Mouse (Mus musculus) stomach, postnatal 0 days (tissue): ENCODE data around the gene Nr4a1. TPM values are rescaled to one million over a fixed set of nuclear protein-coding genes. Genes with fewer than 3 reads are reported as not detected.

Source experiments
- ATAC-seq: fragments of 200-750 bp; cut with Nextera tagmentation; 2 replicates; pipeline ENCODE4 v1.8.0; 2017; ENCODE audit not compliant: low FRiP score, low TSS enrichment
- DNase-seq: peaks from one replicate; pipeline ENCODE4 v3.0.0-alpha.2; 2016; ENCODE audit warnings: low spot score
- H3K27ac ChIP-seq: fragments of 300-500 bp; sonication (generic); replicated peaks from 2 replicates; pipeline ENCODE4 v1.5.1; 2014; ENCODE audit warnings: mild to moderate bottlenecking, control low read depth
- H3K27me3 ChIP-seq: fragments of 300-500 bp; sonication (generic); 2 replicates; pipeline ENCODE4 v1.6.1; 2014; ENCODE audit warnings: low read length; ENCODE audit not compliant: control insufficient read depth, insufficient read depth
- H3K36me3 ChIP-seq: fragments of 300-500 bp; sonication (generic); 2 replicates; pipeline ENCODE4 v1.6.1; 2014; ENCODE audit warnings: low read length, mixed read lengths; ENCODE audit not compliant: control insufficient read depth, insufficient read depth
- H3K4me1 ChIP-seq: fragments of 300-500 bp; sonication (generic); replicated peaks from 2 replicates; pipeline ENCODE4 v1.6.1; 2014; ENCODE audit warnings: antibody characterized with exemption; ENCODE audit not compliant: control insufficient read depth, insufficient read depth
- H3K4me2 ChIP-seq: fragments of 300-500 bp; sonication (generic); replicated peaks from 2 replicates; pipeline ENCODE4 v1.6.1; 2014; ENCODE audit warnings: low read depth, mild to moderate bottlenecking, control low read depth, moderate library complexity
- H3K4me3 ChIP-seq: fragments of 300-500 bp; sonication (generic); 2 replicates; pipeline ENCODE4 v1.5.1; 2014; ENCODE audit warnings: low read depth, low read length, control low read depth
- H3K9ac ChIP-seq: fragments of 300-500 bp; sonication (generic); 2 replicates; pipeline ENCODE4 v1.6.1; 2014; ENCODE audit warnings: mild to moderate bottlenecking, low read length, control low read depth, mixed read lengths
- H3K9me3 ChIP-seq: fragments of 300-500 bp; sonication (generic); 2 replicates; pipeline ENCODE4 v1.6.1; 2016; ENCODE audit warnings: low read length; ENCODE audit not compliant: control insufficient read depth
- CTCF ChIP-seq: IDR thresholded peaks from 2 replicates; pipeline ENCODE4 v1.5.1; 2016; ENCODE audit warnings: antibody characterized with exemption, low read depth, mild to moderate bottlenecking, moderate library complexity
- EP300 ChIP-seq: optimal IDR thresholded peaks from 2 replicates; pipeline ENCODE3; 2016; ENCODE audit warnings: antibody characterized with exemption
- WGBS: fragments of 180-500 bp; shearing (Covaris S2); extraction: QIAGEN DNeasy Blood & Tissue Kit; methylation state at CpG from one replicate; pipeline ENCODE4 v1.1.7; 2014; 5-methylcytosine and 5-hydroxymethylcytosine counted together
- polyA plus RNA-seq: library from polyadenylated mRNA; unstranded; fragments of >200 nt; fragmentation: Nextera tagmentation; extraction: Ambion mirVana; gene quantifications from 2 replicates; pipeline ENCODE4 v1.2.1, GENCODE M21; 2015

Gene Nr4a1
- polyA plus RNA-seq, 1 experiment from 2014 or later = 9.4 TPM

DNA sequence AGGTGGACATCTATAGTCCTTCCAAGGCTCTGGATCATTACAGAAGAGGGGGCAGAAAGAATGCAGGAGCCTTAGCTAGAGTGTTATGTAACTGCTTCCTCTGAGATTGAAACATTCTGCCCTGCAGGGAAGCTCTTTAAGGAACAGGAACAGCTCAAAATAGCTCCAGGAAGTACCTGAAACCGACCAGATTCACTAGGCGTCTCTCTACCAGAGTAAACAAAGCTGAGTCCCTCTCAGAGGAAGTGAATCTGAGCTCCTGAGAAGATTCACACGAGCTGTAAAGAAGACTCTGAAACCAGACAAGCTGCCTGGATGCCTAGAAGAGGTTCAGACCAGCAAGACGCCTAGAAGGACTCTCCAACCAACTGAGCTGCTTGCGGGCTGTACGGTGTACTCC lies 1.5 kb upstream of the Nr4a1 start:
- TF ChIP-seq CTCF (no peak), EP300 (no peak)
- Histone ChIP-seq H3K9me3 (no peaks in the 10 kb centered on the region), H3K4me1 (no peaks in the 10 kb centered on the region), H3K9ac (no peak overlapping the region), H3K4me3 (no peak overlapping the region), H3K27ac (no peak overlapping the region), H3K36me3 (no peaks in the 10 kb centered on the region), H3K4me2 (no peak overlapping the region), H3K27me3 (no peaks in the 10 kb centered on the region)
- no peak for ATAC-seq
- no peak for DNase-seq
- 77% methylated on average over 6 of the region's 6 CpGs for WGBS

DNA sequence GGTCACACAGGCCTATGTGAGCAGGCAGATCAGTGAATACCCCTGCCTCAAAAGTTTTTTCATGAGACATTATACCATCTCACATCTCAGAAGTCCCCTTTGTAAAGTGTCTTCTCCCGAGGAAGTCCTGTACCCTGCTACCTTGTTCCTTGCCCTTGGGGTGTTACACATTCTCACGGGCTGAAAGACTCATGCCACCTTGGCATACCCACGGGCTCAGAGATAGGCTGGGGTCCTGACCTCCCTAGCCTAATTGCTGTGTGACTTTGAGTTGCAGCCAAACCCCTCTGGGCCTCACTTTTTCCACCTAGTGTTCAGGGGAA lies 545 bp upstream of the Nr4a1 start:
- Histone ChIP-seq H3K4me1 (no peaks in the 10 kb centered on the region), H3K4me2 (peak overlapping the region; percentile 82), H3K27ac (no peak overlapping the region), H3K9me3 (no peaks in the 10 kb centered on the region), H3K27me3 (no peaks in the 10 kb centered on the region), H3K9ac (peak overlapping the region; percentile 69), H3K4me3 (peak overlapping the region; percentile 55), H3K36me3 (no peaks in the 10 kb centered on the region)
- DNase-seq = no peak
- WGBS = 43% methylated on average over 3 of the region's 3 CpGs
- no peak for ATAC-seq
- TF ChIP-seq CTCF (no peak), EP300 (no peak)

DNA sequence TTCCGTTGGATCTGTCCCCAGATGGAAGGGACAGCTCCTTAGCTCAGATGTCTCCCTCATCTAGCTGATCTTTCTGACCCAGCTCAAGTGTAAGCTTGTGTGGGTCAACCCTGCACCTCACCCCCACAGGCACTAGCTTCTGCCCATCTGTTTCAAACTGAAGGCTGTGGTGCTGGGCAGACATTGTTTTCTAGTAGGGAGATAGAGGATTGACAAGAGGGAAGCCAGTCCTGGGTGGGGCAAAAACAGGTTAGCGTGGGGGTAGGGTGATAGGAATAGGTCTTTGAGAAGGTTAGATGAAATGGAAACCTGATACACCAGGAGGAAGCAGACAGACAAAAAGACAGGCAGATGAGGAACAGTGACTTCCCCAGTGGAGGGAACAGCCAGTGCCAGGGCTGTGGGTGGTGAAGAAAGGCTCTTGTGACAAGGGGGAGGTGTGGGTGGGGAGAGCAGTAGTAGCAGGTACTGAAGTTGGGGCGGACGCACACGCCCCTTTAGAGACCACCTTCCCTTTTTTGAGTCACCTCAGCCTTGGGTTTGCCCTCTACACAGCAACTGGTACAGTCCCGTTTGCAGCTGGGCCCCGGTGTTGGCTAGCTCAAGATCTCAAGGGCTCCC lies 1.9 kb downstream of the Nr4a1 start:
- Histone ChIP-seq H3K9me3 (no peaks in the 10 kb centered on the region), H3K4me1 (peaks cover 4% of the 10 kb centered on the region; the same call in 1 of the 2 replicates), H3K9ac (no peak overlapping the region), H3K4me3 (no peak overlapping the region), H3K27ac (no peak overlapping the region), H3K27me3 (no peaks in the 10 kb centered on the region), H3K36me3 (no peaks in the 10 kb centered on the region), H3K4me2 (no peak overlapping the region)
- 81% methylated on average over 7 of the region's 7 CpGs for WGBS
- TF ChIP-seq CTCF (no peak), EP300 (no peak)
- DNase-seq (no peak), ATAC-seq (no peak)

DNA sequence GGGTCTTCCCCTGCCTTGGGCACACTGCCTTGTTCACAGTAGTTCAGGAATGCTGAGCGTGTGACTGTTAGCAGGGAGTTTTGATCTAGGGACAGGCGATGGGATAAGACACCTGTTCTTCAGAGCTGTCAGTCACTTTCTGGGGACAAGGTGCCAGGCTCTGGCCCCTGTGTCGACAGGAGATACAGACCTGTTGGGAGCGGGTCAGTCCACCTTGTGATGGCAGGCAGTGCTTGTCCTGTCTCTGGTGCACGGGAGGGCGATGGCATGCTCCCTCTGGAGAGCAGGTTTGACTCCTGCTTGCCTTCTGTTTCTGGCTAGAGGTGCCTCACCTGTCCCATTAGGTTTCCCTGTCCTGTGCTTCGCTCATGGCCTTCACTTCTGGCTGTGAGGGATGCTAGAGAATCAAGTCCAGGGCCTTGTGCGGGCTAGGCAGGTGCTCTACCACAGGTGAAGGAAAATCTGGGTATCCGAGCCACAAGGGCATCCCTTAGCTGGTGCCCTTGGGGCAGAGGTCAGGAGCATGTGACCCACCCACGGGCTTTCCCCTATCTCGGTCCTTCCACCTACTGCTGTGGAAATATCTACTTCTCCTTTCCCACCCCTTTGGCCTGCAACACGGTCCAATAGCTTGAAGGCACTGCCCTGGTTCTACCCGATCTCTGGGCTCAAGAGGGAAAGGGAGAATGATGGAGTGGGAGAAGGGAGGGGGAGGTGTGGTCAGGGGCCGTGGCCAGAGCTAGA lies 2.6 kb downstream of the Nr4a1 start:
- TF ChIP-seq EP300 (no peak), CTCF (no peak)
- H3K9me3 ChIP-seq = no peaks in the 10 kb centered on the region
- no peak overlapping the region for H3K4me2 ChIP-seq
- ATAC-seq = no peak
- H3K9ac ChIP-seq = no peak overlapping the region
- H3K4me1 ChIP-seq = peaks cover 7% of the 10 kb centered on the region; the same call in 1 of the 2 replicates
- no peak overlapping the region for H3K27ac ChIP-seq
- DNase-seq = no peak
- H3K27me3 ChIP-seq = no peaks in the 10 kb centered on the region
- H3K4me3 ChIP-seq = no peak overlapping the region
- H3K36me3 ChIP-seq = no peaks in the 10 kb centered on the region
- 74% methylated on average over 14 of the region's 14 CpGs for WGBS

DNA sequence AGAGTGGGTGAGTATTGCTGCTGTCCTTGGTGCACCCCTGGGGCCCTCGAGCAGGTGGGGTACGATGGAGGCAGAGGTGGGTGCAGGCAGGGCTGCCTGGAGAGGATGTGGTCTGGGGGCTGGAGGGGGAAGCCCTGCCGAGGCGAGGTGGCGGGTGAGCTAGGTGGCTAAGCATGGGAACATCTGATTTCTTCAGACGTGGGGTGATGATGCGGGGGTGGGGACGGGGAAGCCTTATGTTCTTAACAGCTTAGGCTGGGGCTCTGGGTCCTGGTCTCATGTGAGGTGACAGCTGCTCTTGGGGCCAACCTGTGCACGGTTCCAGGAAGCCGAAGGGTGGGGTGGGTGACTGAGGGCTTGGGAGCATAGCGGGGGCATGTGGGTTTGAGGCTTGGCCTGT lies 4.4 kb downstream of the Nr4a1 start:
- Histone ChIP-seq H3K36me3 (no peaks in the 10 kb centered on the region), H3K4me3 (no peak overlapping the region), H3K4me1 (peaks cover 9% of the 10 kb centered on the region; the same call in 1 of the 2 replicates), H3K27ac (no peak overlapping the region), H3K4me2 (no peak overlapping the region), H3K9me3 (no peaks in the 10 kb centered on the region), H3K27me3 (no peaks in the 10 kb centered on the region), H3K9ac (no peak overlapping the region)
- no peak for DNase-seq
- no peak for ATAC-seq
- no peak for TF ChIP-seq EP300
- no peak for TF ChIP-seq CTCF
- 85% methylated on average over 11 of the region's 11 CpGs for WGBS

DNA sequence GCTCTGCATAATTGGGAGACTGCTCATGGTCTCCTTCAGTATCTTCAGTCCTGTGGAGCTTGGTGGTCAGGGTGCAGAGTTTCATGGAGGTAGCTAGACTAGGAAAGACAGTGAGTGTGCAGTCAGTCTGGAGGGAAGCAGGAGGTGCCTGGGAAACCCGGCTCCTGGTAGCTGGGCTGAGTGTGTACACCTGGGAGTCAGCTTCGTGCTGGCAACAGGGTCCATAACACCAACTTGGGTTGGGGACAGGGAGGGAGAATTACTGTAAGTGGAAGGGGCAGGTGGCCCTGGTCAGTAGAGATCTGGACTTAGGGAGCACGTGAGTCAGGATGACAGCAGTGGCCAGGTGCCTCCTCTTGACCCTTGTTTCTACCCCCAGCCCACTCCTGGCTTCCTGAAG lies 5.9 kb downstream of the Nr4a1 start:
- no peak overlapping the region for H3K9ac ChIP-seq
- WGBS = 66% methylated on average over 3 of the region's 3 CpGs
- H3K4me3 ChIP-seq = no peak overlapping the region
- H3K27me3 ChIP-seq = no peaks in the 10 kb centered on the region
- DNase-seq (no peak), ATAC-seq (no peak)
- TF ChIP-seq EP300 (no peak), CTCF (no peak)
- no peaks in the 10 kb centered on the region for H3K36me3 ChIP-seq
- no peaks in the 10 kb centered on the region for H3K9me3 ChIP-seq
- peak overlapping the region; percentile 49; the same call in 1 of the 2 replicates for H3K27ac ChIP-seq
- peaks cover 9% of the 10 kb centered on the region; the same call in 1 of the 2 replicates for H3K4me1 ChIP-seq
- H3K4me2 ChIP-seq = no peak overlapping the region
